Mouse (Mus musculus): ENCODE measurements at regions not wholly inside any gene's neighbourhood (a gene's known extent, or its start where the extent isn't known, plus 50 kb on each side); places are given as distances from the start of the nearest gene placed in this dataset.
A peak's percentile ranks its signal among the peaks of the same experiment; 100 is the strongest.

DNA sequence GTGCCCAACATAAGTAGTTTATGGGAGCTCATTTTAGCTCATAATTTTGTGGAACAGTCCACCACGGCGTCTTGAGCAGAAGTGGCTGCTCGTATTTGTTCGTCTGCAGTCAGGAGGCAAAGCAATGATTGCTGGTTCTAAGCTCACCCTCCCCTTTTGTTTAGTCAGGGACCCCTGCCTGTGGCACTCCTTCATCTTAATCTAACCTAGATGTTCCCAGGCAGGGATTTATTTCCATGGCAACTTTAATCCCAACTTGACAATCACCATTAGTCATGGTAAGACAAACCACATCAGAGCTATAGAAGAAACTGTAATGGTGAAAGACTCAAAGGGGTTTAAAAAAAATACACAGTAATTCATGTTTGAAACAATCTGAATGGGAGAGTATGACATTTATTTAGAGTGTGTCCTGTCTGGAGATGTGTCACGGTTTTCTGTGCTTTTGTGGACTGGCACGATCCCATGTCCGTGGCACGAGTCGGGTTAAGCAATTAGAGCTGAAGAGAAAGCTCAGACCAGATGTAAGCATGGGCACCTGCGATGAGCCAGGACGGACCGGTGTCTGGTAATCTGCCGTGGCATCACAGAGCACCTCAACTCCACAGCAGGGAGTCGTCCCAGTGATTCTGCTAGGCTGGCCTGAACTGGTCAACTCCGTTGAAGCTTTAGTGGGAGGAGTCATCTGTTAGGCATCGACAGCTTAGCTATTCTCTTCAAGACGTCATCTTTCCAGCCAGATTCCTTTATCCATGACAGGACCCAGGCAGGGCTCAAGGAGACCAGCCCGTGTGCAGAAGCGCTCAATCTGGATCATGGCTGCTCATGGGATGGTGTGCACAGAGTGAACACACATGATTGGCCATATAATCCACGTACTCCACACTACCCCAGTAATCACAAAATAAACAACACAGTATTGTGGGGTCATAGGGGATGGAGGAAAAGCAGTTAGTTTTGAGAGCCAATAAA, 281.5 kb downstream of the Ajap1 start:
- 30% methylated on average over 20 of the region's 20 CpGs for WGBS
- ATAC-seq (ENCODE audit: low FRiP score) (peak; percentile 82), DNase-seq (ENCODE audit: low spot score, missing footprints) (peak; percentile 94)
- H3K4me3 ChIP-seq (ENCODE audit: low read depth, low read length) = no peak overlapping the region
- no peak overlapping the region for H3K4me2 ChIP-seq
- no peak overlapping the region for H3K27ac ChIP-seq (ENCODE audit: low read depth, low read length)
- H3K36me3 ChIP-seq (ENCODE audit: control insufficient read depth, insufficient read depth, low read length) = no peaks in the 10 kb centered on the region
- H3K9me3 ChIP-seq (ENCODE audit: control insufficient read depth, low read length) = peaks cover 3% of the 10 kb centered on the region; the same call in 1 of the 2 replicates
- peaks cover 8% of the 10 kb centered on the region; the same call in 1 of the 2 replicates for H3K4me1 ChIP-seq (ENCODE audit: control insufficient read depth, insufficient read depth, low read length)
- H3K27me3 ChIP-seq (ENCODE audit: control insufficient read depth, insufficient read depth, low read length) = peaks cover 40% of the 10 kb centered on the region
- no peak overlapping the region for H3K9ac ChIP-seq (ENCODE audit: low read length)

DNA sequence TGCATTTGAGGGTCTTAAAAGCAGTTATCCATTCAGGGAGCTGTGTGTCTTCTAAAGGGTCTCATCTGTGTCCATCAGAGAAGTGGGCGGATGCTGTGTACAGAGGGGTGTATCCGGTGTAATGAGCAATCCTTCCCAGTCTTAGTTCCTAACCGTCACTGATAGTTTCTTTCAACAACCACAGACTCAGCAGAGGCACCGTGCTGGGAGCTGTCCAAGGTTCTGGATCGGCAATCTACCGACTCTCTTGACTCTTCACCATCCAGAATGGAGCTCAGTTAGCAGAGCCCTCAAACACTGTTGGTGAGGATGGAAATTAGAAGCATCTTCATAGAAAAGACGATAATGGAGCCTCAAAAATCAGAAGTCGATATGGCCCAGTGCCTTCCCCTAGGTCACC, 293.1 kb downstream of the Ajap1 start:
- Histone ChIP-seq H3K4me3 (ENCODE audit: low read depth, low read length) (no peak overlapping the region), H3K9me3 (ENCODE audit: control insufficient read depth, low read length) (no peaks in the 10 kb centered on the region), H3K27ac (ENCODE audit: low read depth, low read length) (no peak overlapping the region), H3K36me3 (ENCODE audit: control insufficient read depth, insufficient read depth, low read length) (no peaks in the 10 kb centered on the region), H3K27me3 (ENCODE audit: control insufficient read depth, insufficient read depth, low read length) (peaks cover 20% of the 10 kb centered on the region), H3K4me1 (ENCODE audit: control insufficient read depth, insufficient read depth, low read length) (peaks cover 13% of the 10 kb centered on the region), H3K9ac (ENCODE audit: low read length) (no peak overlapping the region), H3K4me2 (no peak overlapping the region)
- DNase-seq (ENCODE audit: low spot score, missing footprints) (peak; percentile 88), ATAC-seq (ENCODE audit: low FRiP score) (no peak)
- WGBS = 12% methylated on average over 8 of the region's 8 CpGs

- Histone ChIP-seq H3K27ac (ENCODE audit: low read depth, low read length) (no peak overlapping the region), H3K9ac (ENCODE audit: low read length) (peak overlapping the region; percentile 24), H3K27me3 (ENCODE audit: control insufficient read depth, insufficient read depth, low read length) (peaks cover 13% of the 10 kb centered on the region), H3K36me3 (ENCODE audit: control insufficient read depth, insufficient read depth, low read length) (no peaks in the 10 kb centered on the region), H3K4me1 (ENCODE audit: control insufficient read depth, insufficient read depth, low read length) (peaks cover 13% of the 10 kb centered on the region), H3K4me3 (ENCODE audit: low read depth, low read length) (peak overlapping the region; percentile 15; the same call in 1 of the 2 replicates), H3K9me3 (ENCODE audit: control insufficient read depth, low read length) (no peaks in the 10 kb centered on the region), H3K4me2 (peak overlapping the region; percentile 47)
- WGBS = under 1% methylated on average over 17 of the region's 17 CpGs
- ATAC-seq (ENCODE audit: low FRiP score) = peak; percentile 44
- peak; percentile 85 for DNase-seq (ENCODE audit: low spot score, missing footprints)
Observed at GRCm38 (mm10) chr4:153188504-153189031, 294.0 kb downstream of the Ajap1 start.

DNA sequence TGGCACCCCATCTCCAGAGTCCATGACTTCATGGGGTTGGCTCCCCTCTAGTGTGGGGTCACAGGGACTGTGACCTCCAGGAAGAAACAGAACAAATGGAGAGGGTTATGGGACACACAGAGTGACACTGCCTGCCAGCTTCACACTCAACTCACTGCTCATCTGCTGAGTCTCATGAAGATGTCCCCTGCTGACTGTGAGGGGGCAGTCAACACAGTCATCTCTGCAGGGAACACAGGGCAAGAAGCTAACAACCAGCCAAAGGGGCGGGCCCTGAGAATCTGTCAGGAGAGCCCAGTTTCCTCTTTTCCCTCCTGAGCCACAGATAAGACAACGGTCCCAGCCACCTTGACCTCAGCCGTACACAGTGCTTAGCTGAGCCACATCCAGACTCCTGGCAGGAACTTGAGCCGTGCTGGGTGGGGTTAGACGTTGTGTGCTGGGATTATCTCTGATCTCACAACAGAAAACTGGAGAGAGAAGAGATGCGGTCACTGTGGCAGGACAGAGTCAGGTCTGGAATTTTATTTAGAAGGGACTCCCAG, 294.6 kb downstream of the Ajap1 start:
- DNase-seq (ENCODE audit: low spot score, missing footprints) = no peak
- peak overlapping the region; percentile 24 for H3K9ac ChIP-seq (ENCODE audit: low read length)
- no peak overlapping the region for H3K27ac ChIP-seq (ENCODE audit: low read depth, low read length)
- H3K27me3 ChIP-seq (ENCODE audit: control insufficient read depth, insufficient read depth, low read length) = peaks cover 13% of the 10 kb centered on the region
- 1% methylated on average over 6 of the region's 6 CpGs for WGBS
- no peaks in the 10 kb centered on the region for H3K9me3 ChIP-seq (ENCODE audit: control insufficient read depth, low read length)
- H3K4me1 ChIP-seq (ENCODE audit: control insufficient read depth, insufficient read depth, low read length) = peaks cover 13% of the 10 kb centered on the region
- peak overlapping the region; percentile 47 for H3K4me2 ChIP-seq
- H3K36me3 ChIP-seq (ENCODE audit: control insufficient read depth, insufficient read depth, low read length) = no peaks in the 10 kb centered on the region
- ATAC-seq (ENCODE audit: low FRiP score) = peak; percentile 48; the same call in 1 of the 2 replicates
- peak overlapping the region; percentile 15; the same call in 1 of the 2 replicates for H3K4me3 ChIP-seq (ENCODE audit: low read depth, low read length)

- no peaks in the 10 kb centered on the region for H3K4me1 ChIP-seq (ENCODE audit: control insufficient read depth, insufficient read depth, low read length)
- 93% methylated on average over 9 of the region's 9 CpGs for WGBS
- H3K27me3 ChIP-seq (ENCODE audit: control insufficient read depth, insufficient read depth, low read length) = no peaks in the 10 kb centered on the region
- H3K9ac ChIP-seq (ENCODE audit: low read length) = no peak overlapping the region
- peaks cover 3% of the 10 kb centered on the region; the same call in 1 of the 2 replicates for H3K9me3 ChIP-seq (ENCODE audit: control insufficient read depth, low read length)
- H3K27ac ChIP-seq (ENCODE audit: low read depth, low read length) = no peak overlapping the region
- no peak overlapping the region for H3K4me3 ChIP-seq (ENCODE audit: low read depth, low read length)
- H3K4me2 ChIP-seq = no peak overlapping the region
- ATAC-seq (ENCODE audit: low FRiP score) = no peak
- H3K36me3 ChIP-seq (ENCODE audit: control insufficient read depth, insufficient read depth, low read length) = no peaks in the 10 kb centered on the region
- no peak for DNase-seq (ENCODE audit: low spot score, missing footprints)
Observed at GRCm38 (mm10) chr4:153177496-153177895, 305.1 kb downstream of the Ajap1 start.

- Histone ChIP-seq H3K36me3 (ENCODE audit: control insufficient read depth, insufficient read depth, low read length) (no peaks in the 10 kb centered on the region), H3K4me2 (peak overlapping the region; percentile 17; the same call in 1 of the 2 replicates), H3K9me3 (ENCODE audit: control insufficient read depth, low read length) (peaks cover 3% of the 10 kb centered on the region; the same call in 1 of the 2 replicates), H3K9ac (ENCODE audit: low read length) (no peak overlapping the region), H3K27ac (ENCODE audit: low read depth, low read length) (no peak overlapping the region), H3K27me3 (ENCODE audit: control insufficient read depth, insufficient read depth, low read length) (no peaks in the 10 kb centered on the region), H3K4me3 (ENCODE audit: low read depth, low read length) (no peak overlapping the region), H3K4me1 (ENCODE audit: control insufficient read depth, insufficient read depth, low read length) (no peaks in the 10 kb centered on the region)
- no peak for ATAC-seq (ENCODE audit: low FRiP score)
- peak; percentile 95 for DNase-seq (ENCODE audit: low spot score, missing footprints)
- WGBS = 10% methylated on average over 12 of the region's 12 CpGs
Observed at GRCm38 (mm10) chr4:153175660-153176059, 307.0 kb downstream of the Ajap1 start.

DNA sequence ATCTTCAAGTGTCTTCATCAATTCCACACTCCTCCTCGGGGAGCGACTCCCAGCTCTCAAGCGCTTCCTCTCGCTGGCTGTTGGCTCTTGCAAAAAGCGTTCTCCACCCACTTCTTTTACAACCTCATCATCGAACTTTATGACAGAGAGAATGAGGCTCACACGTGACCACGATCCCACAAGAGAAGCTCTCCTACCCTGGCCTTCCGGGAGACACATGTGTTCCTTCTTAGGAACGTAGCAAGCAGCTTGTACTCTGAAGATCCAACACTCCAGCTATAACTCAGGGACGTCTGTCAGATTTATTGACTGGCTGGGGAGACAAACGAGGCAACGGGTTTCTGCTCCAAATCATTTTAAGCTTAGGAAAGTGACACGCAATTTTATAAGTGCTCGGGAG, 307.5 kb downstream of the Ajap1 start:
- H3K4me3 ChIP-seq (ENCODE audit: low read depth, low read length) = no peak overlapping the region
- H3K27ac ChIP-seq (ENCODE audit: low read depth, low read length) = no peak overlapping the region
- H3K9ac ChIP-seq (ENCODE audit: low read length) = no peak overlapping the region
- no peaks in the 10 kb centered on the region for H3K27me3 ChIP-seq (ENCODE audit: control insufficient read depth, insufficient read depth, low read length)
- H3K36me3 ChIP-seq (ENCODE audit: control insufficient read depth, insufficient read depth, low read length) = no peaks in the 10 kb centered on the region
- H3K4me1 ChIP-seq (ENCODE audit: control insufficient read depth, insufficient read depth, low read length) = no peaks in the 10 kb centered on the region
- ATAC-seq (ENCODE audit: low FRiP score) (no peak), DNase-seq (ENCODE audit: low spot score, missing footprints) (no peak)
- H3K9me3 ChIP-seq (ENCODE audit: control insufficient read depth, low read length) = peaks cover 3% of the 10 kb centered on the region; the same call in 1 of the 2 replicates
- 90% methylated on average over 15 of the region's 15 CpGs for WGBS
- H3K4me2 ChIP-seq = no peak overlapping the region

DNA sequence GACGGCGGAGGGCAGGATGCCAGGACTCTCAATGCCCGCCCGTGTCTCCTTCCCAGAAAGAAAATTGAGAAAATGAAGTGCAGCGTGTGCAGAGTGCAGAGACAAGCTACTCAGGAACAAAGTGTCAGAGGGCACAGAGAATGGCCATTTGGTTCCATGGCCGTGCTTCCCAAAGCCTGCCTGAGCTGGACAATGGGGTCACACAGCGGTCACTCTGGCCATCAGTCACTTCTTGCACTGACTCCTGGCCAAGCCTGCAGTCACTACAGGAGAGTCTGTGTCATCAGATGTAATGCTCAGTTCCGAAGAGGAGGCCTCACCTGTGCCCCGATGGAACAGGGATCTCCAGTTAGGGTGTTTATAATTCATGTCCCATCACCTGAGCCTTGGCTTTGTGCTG, 312.6 kb downstream of the Ajap1 start:
- 92% methylated on average over 9 of the region's 9 CpGs for WGBS
- no peak overlapping the region for H3K4me3 ChIP-seq (ENCODE audit: low read depth, low read length)
- ATAC-seq (ENCODE audit: low FRiP score) = no peak

GRCm38 (mm10) chr4:153164810-153165209, 317.8 kb downstream of the Ajap1 start:
- H3K27ac ChIP-seq (ENCODE audit: low read depth, low read length) = no peak overlapping the region
- ATAC-seq (ENCODE audit: low FRiP score) (no peak), DNase-seq (ENCODE audit: low spot score, missing footprints) (no peak)
- no peak overlapping the region for H3K4me2 ChIP-seq
- peaks cover 2% of the 10 kb centered on the region; the same call in 1 of the 2 replicates for H3K9me3 ChIP-seq (ENCODE audit: control insufficient read depth, low read length)
- H3K9ac ChIP-seq (ENCODE audit: low read length) = no peak overlapping the region
- no peak overlapping the region for H3K4me3 ChIP-seq (ENCODE audit: low read depth, low read length)
- 88% methylated on average over 10 of the region's 10 CpGs for WGBS
- no peaks in the 10 kb centered on the region for H3K27me3 ChIP-seq (ENCODE audit: control insufficient read depth, insufficient read depth, low read length)
- no peaks in the 10 kb centered on the region for H3K4me1 ChIP-seq (ENCODE audit: control insufficient read depth, insufficient read depth, low read length)
- H3K36me3 ChIP-seq (ENCODE audit: control insufficient read depth, insufficient read depth, low read length) = no peaks in the 10 kb centered on the region

More for the DNA sequence above, 312.6 kb downstream of the Ajap1 start:
- no peak overlapping the region for H3K9ac ChIP-seq (ENCODE audit: low read length)
- H3K36me3 ChIP-seq (ENCODE audit: control insufficient read depth, insufficient read depth, low read length) = no peaks in the 10 kb centered on the region
- peaks cover 3% of the 10 kb centered on the region; the same call in 1 of the 2 replicates for H3K9me3 ChIP-seq (ENCODE audit: control insufficient read depth, low read length)
- no peaks in the 10 kb centered on the region for H3K4me1 ChIP-seq (ENCODE audit: control insufficient read depth, insufficient read depth, low read length)
- no peak for DNase-seq (ENCODE audit: low spot score, missing footprints)
- H3K27ac ChIP-seq (ENCODE audit: low read depth, low read length) = no peak overlapping the region
- no peak overlapping the region for H3K4me2 ChIP-seq
- no peaks in the 10 kb centered on the region for H3K27me3 ChIP-seq (ENCODE audit: control insufficient read depth, insufficient read depth, low read length)
